Mouse (Mus musculus) megakaryocyte, embryonic 14.5 days (primary cell): ENCODE data around the gene Tmem63c. TPM values are rescaled to one million over a fixed set of nuclear protein-coding genes. Genes with fewer than 3 reads are reported as not detected.

ENCODE experiments used
- H3K27me3 ChIP-seq: replicated peaks from 2 replicates; pipeline ENCODE3; 2012; ENCODE audit warnings: inconsistent platforms
- H3K36me3 ChIP-seq: replicated peaks from 2 replicates; pipeline ENCODE3; 2012; ENCODE audit warnings: low read length, inconsistent platforms, mixed read lengths
- H3K4me1 ChIP-seq: 2 replicates; pipeline ENCODE4 v1.6.1; 2012; ENCODE audit warnings: inconsistent platforms
- H3K4me3 ChIP-seq: replicated peaks from 2 replicates; pipeline ENCODE3; 2012; ENCODE audit warnings: moderate library complexity, mild to moderate bottlenecking, inconsistent platforms
- H3K9me3 ChIP-seq: 2 replicates; pipeline ENCODE4 v1.6.1; 2012; ENCODE audit warnings: inconsistent platforms
- FLI1 ChIP-seq: IDR thresholded peaks from 2 replicates; pipeline ENCODE4 v1.6.1; 2012; ENCODE audit warnings: low read length, inconsistent platforms, mixed read lengths
- GATA1 ChIP-seq: IDR thresholded peaks from 3 replicates; pipeline ENCODE4 v1.6.1; 2012; ENCODE audit warnings: mixed read lengths, low read length, inconsistent platforms, borderline replicate concordance
- polyA plus RNA-seq: library from polyadenylated mRNA; stranded (reverse); fragments of >175 nt; gene quantifications from 2 replicates; pipeline ENCODE4 v1.2.3, GENCODE M21; 2012; ENCODE audit warnings: low replicate concordance; ENCODE audit not compliant: insufficient read depth

Gene Tmem63c
- polyA plus RNA-seq, 1 experiment: 0.08 TPM

GRCm38 (mm10) chr12:87023456-87023855, 2.3 kb downstream of the Tmem63c start:
- H3K4me3 ChIP-seq: no peak overlapping the region
- no peaks in the 10 kb centered on the region for H3K36me3 ChIP-seq
- H3K4me1 ChIP-seq: peaks cover 11% of the 10 kb centered on the region
- 0 out of 2 replicates have a peak, but pooled peaks cover 4% of the 10 kb centered on the region for H3K9me3 ChIP-seq
- H3K27me3 ChIP-seq: peaks cover 67% of the 10 kb centered on the region
- TF ChIP-seq GATA1 (no peak), FLI1 (no peak)

DNA sequence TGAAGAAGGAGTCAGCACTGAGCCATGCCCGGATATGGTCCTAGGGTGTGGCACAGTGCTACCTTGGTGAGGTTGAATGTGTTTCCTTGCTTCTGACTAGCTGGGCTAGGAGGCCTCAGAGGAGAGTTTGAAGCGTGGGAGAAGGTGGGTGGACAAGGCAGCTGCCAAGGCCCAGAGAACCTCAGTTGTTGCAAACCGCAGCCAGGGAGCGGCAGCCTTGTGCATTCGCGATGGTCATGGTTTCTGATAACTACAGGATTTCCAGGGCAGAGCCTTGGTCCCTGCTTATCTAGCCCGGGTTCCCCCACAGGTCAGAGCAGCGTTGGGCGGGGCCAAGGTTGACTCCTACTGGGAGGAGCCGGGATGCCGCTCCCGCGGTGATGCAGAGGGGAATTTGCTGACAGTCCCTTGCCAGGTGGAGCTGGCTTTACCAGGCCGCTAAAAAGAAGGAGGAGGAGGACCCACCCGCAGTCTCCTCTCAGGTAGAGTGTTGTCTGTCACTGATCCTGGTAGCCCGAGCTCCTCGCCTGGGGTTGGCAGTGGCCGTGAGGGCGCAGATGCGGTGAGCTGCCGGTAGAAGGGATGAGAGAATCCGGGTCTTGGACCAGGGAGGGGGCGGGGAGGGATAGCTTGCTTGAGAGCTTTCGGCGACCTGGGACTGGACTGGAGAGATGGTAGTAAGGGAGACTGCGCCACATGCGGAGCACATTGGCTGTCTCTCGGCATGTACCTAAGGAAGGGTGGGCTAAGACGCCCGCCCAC, 5.2 kb downstream of the Tmem63c start:
- H3K27me3 ChIP-seq: peaks cover 86% of the 10 kb centered on the region
- no peaks in the 10 kb centered on the region for H3K9me3 ChIP-seq
- peak overlapping the region; percentile 53 for H3K4me3 ChIP-seq

DNA sequence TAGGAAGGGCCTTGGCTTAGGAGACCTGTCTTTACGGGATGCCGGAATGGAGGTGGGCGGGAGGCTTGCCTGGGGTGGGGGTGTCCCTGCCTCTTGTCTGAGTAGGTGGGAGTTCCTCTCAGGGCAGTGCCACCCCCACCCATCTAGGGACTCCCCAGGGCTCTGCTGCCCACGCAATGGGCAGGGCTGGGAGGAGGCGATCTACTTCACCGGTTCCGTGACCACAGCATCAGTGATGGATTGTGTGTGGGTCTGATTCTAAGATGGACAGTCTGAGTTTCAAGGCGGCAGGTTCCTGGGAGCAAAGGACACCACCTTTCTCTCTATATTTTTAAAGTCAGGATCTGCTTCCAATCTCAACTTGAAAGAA, 5.7 kb downstream of the Tmem63c start:
- Histone ChIP-seq H3K27me3 (peaks cover 82% of the 10 kb centered on the region), H3K9me3 (no peaks in the 10 kb centered on the region), H3K4me3 (no peak overlapping the region), H3K4me1 (peaks cover 26% of the 10 kb centered on the region), H3K36me3 (no peaks in the 10 kb centered on the region)
- TF ChIP-seq FLI1 (no peak), GATA1 (no peak)

More for the DNA sequence above, 5.2 kb downstream of the Tmem63c start:
- H3K36me3 ChIP-seq: no peaks in the 10 kb centered on the region
- H3K4me1 ChIP-seq: peaks cover 22% of the 10 kb centered on the region
- TF ChIP-seq GATA1 (no peak), FLI1 (no peak)

DNA sequence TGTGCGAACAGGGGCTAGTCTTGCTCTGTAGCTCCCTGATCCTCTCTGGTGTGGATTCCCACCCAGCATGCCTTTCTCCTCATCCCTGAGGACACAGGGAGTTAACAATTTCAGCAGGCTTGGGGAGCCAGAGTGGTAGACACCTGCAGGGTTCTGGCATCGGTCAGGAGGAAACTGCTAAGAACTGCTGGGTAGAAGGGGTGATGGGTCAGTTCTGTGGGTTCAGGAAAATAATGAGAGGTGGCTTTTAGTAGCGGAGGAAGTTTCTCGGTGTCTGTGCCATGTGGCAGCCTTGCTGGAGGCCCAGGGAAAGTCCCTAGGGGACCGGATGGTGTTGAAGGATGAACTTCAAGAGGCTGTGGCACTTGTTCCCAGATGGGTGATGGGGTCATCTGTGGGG, 6.3 kb downstream of the Tmem63c start:
- H3K9me3 ChIP-seq: no peaks in the 10 kb centered on the region
- TF ChIP-seq GATA1: no peak
- TF ChIP-seq FLI1: no peak
- no peak overlapping the region for H3K4me3 ChIP-seq
- H3K36me3 ChIP-seq: no peaks in the 10 kb centered on the region
- peaks cover 29% of the 10 kb centered on the region for H3K4me1 ChIP-seq
- H3K27me3 ChIP-seq: peaks cover 79% of the 10 kb centered on the region

GRCm38 (mm10) chr12:87028068-87028467, 6.9 kb downstream of the Tmem63c start:
- H3K27me3 ChIP-seq: peaks cover 77% of the 10 kb centered on the region

GRCm38 (mm10) chr12:87029251-87029976, 8.3 kb downstream of the Tmem63c start:
- Histone ChIP-seq H3K4me1 (peaks cover 29% of the 10 kb centered on the region), H3K9me3 (no peaks in the 10 kb centered on the region), H3K4me3 (no peak overlapping the region), H3K36me3 (no peaks in the 10 kb centered on the region), H3K27me3 (peaks cover 64% of the 10 kb centered on the region)
- TF ChIP-seq FLI1: no peak
- no peak for TF ChIP-seq GATA1

More at GRCm38 (mm10) chr12:87028068-87028467, 6.9 kb downstream of the Tmem63c start:
- Histone ChIP-seq H3K4me3 (no peak overlapping the region), H3K9me3 (no peaks in the 10 kb centered on the region), H3K4me1 (peaks cover 29% of the 10 kb centered on the region), H3K36me3 (no peaks in the 10 kb centered on the region)
- no peak for TF ChIP-seq FLI1

DNA sequence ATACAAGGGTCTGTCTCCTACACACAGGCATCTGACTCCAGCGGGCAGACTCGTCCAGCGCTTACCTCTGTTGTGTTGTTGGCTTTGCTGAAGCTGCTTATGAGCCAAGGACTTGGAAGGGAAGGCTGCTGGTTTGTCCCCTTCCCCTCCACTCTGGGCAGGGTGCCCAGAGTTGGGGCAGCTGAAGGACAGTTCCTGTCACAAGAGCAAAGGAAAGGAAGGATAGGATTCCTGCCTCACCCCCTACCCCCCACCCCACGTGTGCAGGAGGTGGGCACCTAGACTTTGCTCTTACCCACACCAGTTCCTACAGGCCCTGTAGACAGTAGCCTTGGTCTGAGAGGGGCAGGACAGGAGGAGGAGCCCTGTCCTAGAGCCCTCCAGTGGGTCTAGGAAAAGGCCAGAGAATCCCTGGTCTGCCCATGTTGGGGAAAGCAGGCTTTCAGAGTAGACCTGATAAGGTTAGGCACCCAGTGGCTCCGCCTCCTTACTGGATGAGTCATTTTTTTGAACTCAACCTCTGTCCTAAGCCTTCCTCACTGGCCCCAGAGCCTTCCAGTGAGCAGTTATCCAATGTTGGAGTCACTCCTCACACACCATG, 10.1 kb downstream of the Tmem63c start:
- Histone ChIP-seq H3K27me3 (peaks cover 51% of the 10 kb centered on the region), H3K9me3 (no peaks in the 10 kb centered on the region), H3K36me3 (no peaks in the 10 kb centered on the region), H3K4me1 (peaks cover 24% of the 10 kb centered on the region), H3K4me3 (no peak overlapping the region)
- TF ChIP-seq GATA1 (no peak), FLI1 (no peak)

DNA sequence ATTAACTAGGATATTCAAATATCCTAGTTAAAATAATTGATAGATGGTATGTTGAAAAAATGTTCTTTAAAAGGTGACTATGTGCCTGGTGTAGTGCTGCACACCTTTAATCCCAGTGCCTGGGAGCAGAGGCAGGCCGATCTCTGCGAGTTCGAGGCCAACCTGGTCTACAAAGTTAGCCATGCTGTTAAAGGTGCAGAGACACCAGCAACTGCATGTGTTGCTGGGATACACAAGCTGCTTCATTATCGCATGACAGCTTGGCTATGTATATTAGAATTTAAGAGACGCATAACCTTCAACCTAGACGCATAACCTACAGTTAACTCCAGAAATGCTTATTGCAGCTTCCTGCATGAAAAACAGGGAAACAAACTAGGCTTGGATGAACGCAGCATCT, 15.5 kb downstream of the Tmem63c start:
- Histone ChIP-seq H3K9me3 (no peaks in the 10 kb centered on the region), H3K4me1 (peaks cover 3% of the 10 kb centered on the region; the same call in 1 of the 2 replicates), H3K36me3 (no peaks in the 10 kb centered on the region), H3K4me3 (no peak overlapping the region), H3K27me3 (peaks cover 10% of the 10 kb centered on the region)
- TF ChIP-seq GATA1 (no peak), FLI1 (no peak)

DNA sequence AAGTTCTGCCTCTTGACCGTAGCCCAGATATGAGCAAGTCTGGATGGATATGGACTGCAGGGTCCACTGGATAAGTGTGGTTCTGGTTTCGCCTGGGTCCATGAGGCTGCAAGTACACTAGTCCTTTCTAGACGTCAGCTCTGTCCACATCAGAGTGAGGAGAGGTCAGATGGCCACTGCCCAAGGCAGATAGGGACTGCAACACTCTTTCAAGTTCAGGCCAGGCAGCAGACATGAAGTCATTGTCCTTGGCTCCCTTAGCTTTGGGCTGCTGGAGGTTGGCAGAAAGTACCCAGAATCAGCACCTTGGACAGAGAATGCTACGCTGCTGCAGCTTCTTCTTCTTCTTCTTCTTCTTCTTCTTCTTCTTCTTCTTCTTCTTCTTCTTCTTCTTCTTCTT, 19.0 kb downstream of the Tmem63c start:
- TF ChIP-seq GATA1: no peak
- Histone ChIP-seq H3K27me3 (peaks cover 18% of the 10 kb centered on the region), H3K4me3 (no peak overlapping the region), H3K4me1 (no peaks in the 10 kb centered on the region), H3K9me3 (no peaks in the 10 kb centered on the region), H3K36me3 (no peaks in the 10 kb centered on the region)

DNA sequence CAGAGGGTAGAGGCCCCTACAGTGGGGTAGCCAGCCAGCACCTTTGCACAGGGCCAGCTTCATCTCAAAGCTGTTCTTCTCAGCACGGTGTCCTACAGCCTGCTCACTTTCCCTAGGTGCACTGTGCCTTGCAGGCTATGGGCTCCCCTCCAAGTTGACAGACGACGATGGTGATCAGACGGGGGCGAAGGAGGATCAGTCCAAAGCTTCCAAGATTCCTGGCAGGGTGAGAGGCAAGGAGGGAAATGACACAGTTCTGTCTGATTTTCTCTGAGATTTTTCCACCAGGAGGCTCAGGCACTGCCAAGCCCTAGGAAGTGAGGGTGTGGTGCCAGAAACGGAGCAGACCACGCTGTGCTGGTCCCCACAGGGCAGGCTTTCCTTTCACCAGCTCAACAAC, 19.7 kb downstream of the Tmem63c start:
- TF ChIP-seq GATA1: no peak
- no peak for TF ChIP-seq FLI1
- Histone ChIP-seq H3K9me3 (no peaks in the 10 kb centered on the region), H3K4me1 (no peaks in the 10 kb centered on the region), H3K27me3 (peaks cover 23% of the 10 kb centered on the region), H3K36me3 (no peaks in the 10 kb centered on the region), H3K4me3 (no peak overlapping the region)
